Mouse (Mus musculus) heart, adult 2 months (tissue): ENCODE data around the gene Zfp800.

Experiments
- CTCF ChIP-seq: fragments of 200-600 bp; IDR thresholded peaks from 2 replicates; pipeline ENCODE4 v1.8.1; 2022; ENCODE audit warnings: antibody characterized with exemption, mild to moderate bottlenecking, moderate library complexity
- EP300 ChIP-seq: fragments of 200-500 bp; IDR thresholded peaks from 2 replicates; pipeline ENCODE4 v1.6.1; 2011; ENCODE audit warnings: low read depth, low read length, control low read depth; ENCODE audit not compliant: insufficient read depth
- POLR2A ChIP-seq: fragments of 200-500 bp; IDR thresholded peaks from 2 replicates; pipeline ENCODE4 v1.6.1; 2011; ENCODE audit warnings: mild to moderate bottlenecking, low read depth, low read length, control low read depth; ENCODE audit not compliant: insufficient read depth

DNA sequence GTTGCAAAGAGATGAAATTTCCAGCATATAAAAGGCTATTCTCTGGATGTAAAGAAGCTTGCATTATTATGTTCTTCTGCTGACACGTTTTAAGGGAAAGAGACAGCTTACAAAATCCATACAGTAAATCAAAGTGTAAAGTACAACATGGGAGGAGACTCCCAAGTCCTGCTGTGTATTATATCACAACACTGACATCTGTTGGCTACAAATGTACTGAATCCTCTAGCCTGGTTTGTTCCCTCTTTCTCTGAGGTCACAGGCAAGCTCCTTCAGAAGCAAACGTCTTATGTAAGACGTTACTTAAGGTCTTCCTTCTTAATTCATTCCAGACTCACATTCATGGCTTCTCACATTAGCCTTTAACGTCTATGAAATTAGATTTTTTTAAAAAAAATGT lies 15.8 kb downstream of the Zfp800 start:
- TF ChIP-seq CTCF, result no peak
- TF ChIP-seq POLR2A, result no peak
- TF ChIP-seq EP300, result no peak
